Mouse (Mus musculus) hindbrain, embryonic 11.5 days (tissue): ENCODE data around the gene Rftn1. TPM values are rescaled to one million over a fixed set of nuclear protein-coding genes. Genes with fewer than 3 reads are reported as not detected.

Experiments
- ATAC-seq: fragments of 200-750 bp; cut with Nextera tagmentation; 2 replicates; pipeline ENCODE4 v1.8.0; 2017; ENCODE audit warnings: mild to moderate bottlenecking, moderate TSS enrichment, moderate library complexity; ENCODE audit not compliant: low FRiP score
- DNase-seq: peaks from one replicate; pipeline ENCODE4 v3.0.0-alpha.2; 2015; ENCODE audit warnings: low spot score
- H3K27ac ChIP-seq: fragments of 300-500 bp; sonication (generic); 2 replicates; pipeline ENCODE4 v1.5.1; 2014; ENCODE audit warnings: mild to moderate bottlenecking, low read depth, low read length
- H3K27me3 ChIP-seq: fragments of 300-500 bp; sonication (generic); 2 replicates; pipeline ENCODE4 v1.6.1; 2014; ENCODE audit warnings: mild to moderate bottlenecking, low read length, moderate library complexity, mixed read lengths; ENCODE audit not compliant: control insufficient read depth, insufficient read depth
- H3K36me3 ChIP-seq: fragments of 300-500 bp; sonication (generic); 2 replicates; pipeline ENCODE4 v1.6.1; 2014; ENCODE audit warnings: mild to moderate bottlenecking, low read length, moderate library complexity, mixed read lengths; ENCODE audit not compliant: control insufficient read depth, insufficient read depth
- H3K4me1 ChIP-seq: fragments of 300-500 bp; sonication (generic); replicated peaks from 2 replicates; pipeline ENCODE4 v1.6.1; 2014; ENCODE audit warnings: low read length, mixed read lengths; ENCODE audit not compliant: control insufficient read depth, insufficient read depth
- H3K4me2 ChIP-seq: fragments of 300-500 bp; sonication (generic); replicated peaks from 2 replicates; pipeline ENCODE4 v1.6.1; 2014; ENCODE audit warnings: mild to moderate bottlenecking, low read depth, low read length
- H3K4me3 ChIP-seq: fragments of 300-500 bp; sonication (generic); 2 replicates; pipeline ENCODE4 v1.5.1; 2014; ENCODE audit warnings: low read depth, low read length
- H3K9ac ChIP-seq: fragments of 300-500 bp; sonication (generic); 2 replicates; pipeline ENCODE4 v1.6.1; 2014; ENCODE audit warnings: low read depth, low read length
- H3K9me3 ChIP-seq: fragments of 300-500 bp; sonication (generic); 2 replicates; pipeline ENCODE4 v1.6.1; 2016; ENCODE audit warnings: low read length; ENCODE audit not compliant: control insufficient read depth
- WGBS: fragments of 180-500 bp; shearing (Covaris S2); extraction: QIAGEN DNeasy Blood & Tissue Kit; methylation state at CpG from one replicate; pipeline ENCODE4 v1.1.7; 2014; 5-methylcytosine and 5-hydroxymethylcytosine counted together
- polyA plus RNA-seq: library from polyadenylated mRNA; unstranded; fragments of >200 nt; fragmentation: Nextera tagmentation; extraction: Ambion mirVana; gene quantifications from 2 replicates; pipeline ENCODE4 v1.2.1, GENCODE M21; 2014

The Rftn1 gene
- polyA plus RNA-seq, 1 experiment from 2014 or later: 5.6 TPM

GRCm38 (mm10) chr17:50067774-50068680, 122.4 kb downstream of the Rftn1 start:
- no peaks in the 10 kb centered on the region for H3K36me3 ChIP-seq
- 90% methylated on average over 5 of the region's 5 CpGs for WGBS
- DNase-seq (no peak), ATAC-seq (no peak)
- no peaks in the 10 kb centered on the region for H3K9me3 ChIP-seq
- H3K9ac ChIP-seq: no peak overlapping the region
- no peak overlapping the region for H3K4me2 ChIP-seq
- no peak overlapping the region for H3K27ac ChIP-seq
- no peak overlapping the region for H3K4me3 ChIP-seq
- no peaks in the 10 kb centered on the region for H3K27me3 ChIP-seq
- no peaks in the 10 kb centered on the region for H3K4me1 ChIP-seq

- no peak overlapping the region for H3K9ac ChIP-seq
- H3K27ac ChIP-seq: no peak overlapping the region
- H3K4me2 ChIP-seq: no peak overlapping the region
- H3K4me1 ChIP-seq: no peaks in the 10 kb centered on the region
- H3K9me3 ChIP-seq: no peaks in the 10 kb centered on the region
- no peaks in the 10 kb centered on the region for H3K27me3 ChIP-seq
- no peaks in the 10 kb centered on the region for H3K36me3 ChIP-seq
- no peak overlapping the region for H3K4me3 ChIP-seq
- DNase-seq: no peak
- WGBS: 83% methylated on average over 8 of the region's 8 CpGs
- no peak for ATAC-seq
Observed at GRCm38 (mm10) chr17:50066822-50067713, 123.4 kb downstream of the Rftn1 start.

GRCm38 (mm10) chr17:50063832-50064627, 126.4 kb downstream of the Rftn1 start:
- H3K27ac ChIP-seq: no peak overlapping the region
- DNase-seq (no peak), ATAC-seq (no peak)
- no peak overlapping the region for H3K4me3 ChIP-seq
- 84% methylated on average over 13 of the region's 13 CpGs for WGBS
- H3K4me2 ChIP-seq: no peak overlapping the region
- H3K36me3 ChIP-seq: no peaks in the 10 kb centered on the region
- no peaks in the 10 kb centered on the region for H3K4me1 ChIP-seq
- H3K9me3 ChIP-seq: no peaks in the 10 kb centered on the region
- no peaks in the 10 kb centered on the region for H3K27me3 ChIP-seq
- H3K9ac ChIP-seq: no peak overlapping the region

GRCm38 (mm10) chr17:50062649-50063048, 127.8 kb downstream of the Rftn1 start:
- ATAC-seq: no peak
- Histone ChIP-seq H3K4me1 (no peaks in the 10 kb centered on the region), H3K4me3 (no peak overlapping the region), H3K36me3 (no peaks in the 10 kb centered on the region), H3K27me3 (no peaks in the 10 kb centered on the region), H3K4me2 (no peak overlapping the region), H3K9me3 (no peaks in the 10 kb centered on the region), H3K9ac (no peak overlapping the region), H3K27ac (no peak overlapping the region)
- WGBS: 90% methylated on average over 4 of the region's 4 CpGs
- no peak for DNase-seq

- Histone ChIP-seq H3K36me3 (no peaks in the 10 kb centered on the region), H3K27ac (no peak overlapping the region), H3K4me1 (no peaks in the 10 kb centered on the region), H3K4me2 (no peak overlapping the region), H3K4me3 (no peak overlapping the region), H3K9me3 (no peaks in the 10 kb centered on the region), H3K9ac (no peak overlapping the region), H3K27me3 (no peaks in the 10 kb centered on the region)
- 97% methylated on average over 4 of the region's 4 CpGs for WGBS
- no peak for DNase-seq
- no peak for ATAC-seq
Observed at GRCm38 (mm10) chr17:50061446-50061845, 129.0 kb downstream of the Rftn1 start.

- no peak overlapping the region for H3K9ac ChIP-seq
- 68% methylated on average over 2 of the region's 2 CpGs for WGBS
- no peak overlapping the region for H3K4me3 ChIP-seq
- no peaks in the 10 kb centered on the region for H3K4me1 ChIP-seq
- no peaks in the 10 kb centered on the region for H3K9me3 ChIP-seq
- no peaks in the 10 kb centered on the region for H3K36me3 ChIP-seq
- H3K27me3 ChIP-seq: no peaks in the 10 kb centered on the region
- DNase-seq (no peak), ATAC-seq (no peak)
- no peak overlapping the region for H3K27ac ChIP-seq
- H3K4me2 ChIP-seq: no peak overlapping the region
Observed at GRCm38 (mm10) chr17:50060220-50060619, 130.3 kb downstream of the Rftn1 start.

- ATAC-seq: no peak
- Histone ChIP-seq H3K27ac (no peak overlapping the region), H3K9me3 (no peaks in the 10 kb centered on the region), H3K4me3 (no peak overlapping the region), H3K36me3 (no peaks in the 10 kb centered on the region), H3K9ac (no peak overlapping the region), H3K27me3 (no peaks in the 10 kb centered on the region), H3K4me1 (no peaks in the 10 kb centered on the region), H3K4me2 (no peak overlapping the region)
- no peak for DNase-seq
- WGBS: 87% methylated on average over 5 of the region's 5 CpGs
Observed at GRCm38 (mm10) chr17:50059417-50059816, 131.1 kb downstream of the Rftn1 start.

GRCm38 (mm10) chr17:50055154-50055756, 135.2 kb downstream of the Rftn1 start:
- no peak overlapping the region for H3K27ac ChIP-seq
- no peak overlapping the region for H3K9ac ChIP-seq

More at GRCm38 (mm10) chr17:50055154-50055756, 135.2 kb downstream of the Rftn1 start:
- DNase-seq: no peak
- Histone ChIP-seq H3K4me3 (no peak overlapping the region), H3K9me3 (no peaks in the 10 kb centered on the region), H3K36me3 (no peaks in the 10 kb centered on the region), H3K27me3 (no peaks in the 10 kb centered on the region), H3K4me2 (no peak overlapping the region), H3K4me1 (no peaks in the 10 kb centered on the region)
- WGBS: 60% methylated on average over 16 of the region's 16 CpGs
- ATAC-seq: no peak
